Comparison of ENCODE assay signal across 23 mouse cellular contexts in genomic region chr2:50978356-50978755, GRCm38 (mm10).
DNase-seq lines count a peak whose midpoint lies in the region; ATAC-seq and TF ChIP-seq lines count a peak whose summit lies in the region.
"Had no signal": no experiment of that assay in that cellular context is flagged by ENCODE, and none has a peak within 500 bp of the region (broad histone marks: within the 10 kb centered on the region; RNA-seq: fewer than 3 reads in every experiment).

No protein-coding gene starts in this region.

- ATAC-seq in kidney, embryonic 14.5 days (ENCODE audit: low FRiP score, low TSS enrichment): no peak
- ATAC-seq: CD4-positive, CD25-positive, alpha-beta regulatory T cell, adult 4 months; forebrain, embryonic 15.5 days had no signal

- H3K9ac ChIP-seq in kidney, embryonic 14.5 days (ENCODE audit: low read depth, low read length): no peak overlapping the region
- H3K9ac ChIP-seq: embryonic facial prominence, embryonic 13.5 days; forebrain, embryonic 12.5 days; forebrain, embryonic 15.5 days; hindbrain, embryonic 12.5 days; hindbrain, embryonic 15.5 days had no signal

- H3K36me3 ChIP-seq in kidney, adult 2 months (ENCODE audit: control insufficient read depth, insufficient read depth, low read length): no peaks in the 10 kb centered on the region
- no peaks in the 10 kb centered on the region for H3K36me3 ChIP-seq in kidney, embryonic 14.5 days (ENCODE audit: control insufficient read depth, insufficient read depth, low read length)
- H3K36me3 ChIP-seq in small intestine, adult 2 months (ENCODE audit: control insufficient read depth, insufficient read depth, low read length): no peaks in the 10 kb centered on the region
- H3K36me3 ChIP-seq: embryonic facial prominence, embryonic 10.5 days; embryonic facial prominence, embryonic 13.5 days; forebrain, embryonic 12.5 days; forebrain, embryonic 15.5 days; hindbrain, embryonic 12.5 days; hindbrain, embryonic 15.5 days had no signal

- TF ChIP-seq CTCF in kidney, adult 2 months (conservative IDR thresholded peaks at IDR 0.05; ENCODE audit: insufficient read depth, insufficient read length, low read depth, low read length): no peak
- TF ChIP-seq CTCF in small intestine, adult 2 months (IDR thresholded peaks at IDR 0.05; ENCODE audit: extremely low read depth, insufficient read length, insufficient replicate concordance, low read depth, low read length): no peak

- no peaks in the 10 kb centered on the region for H3K9me3 ChIP-seq in kidney, embryonic 14.5 days (ENCODE audit: control insufficient read depth, low read length)
- H3K9me3 ChIP-seq: embryonic facial prominence, embryonic 10.5 days; embryonic facial prominence, embryonic 13.5 days; forebrain, embryonic 12.5 days; forebrain, embryonic 15.5 days; hindbrain, embryonic 12.5 days; hindbrain, embryonic 15.5 days had no signal

- H3K27me3 ChIP-seq in kidney, adult 2 months (replicated peaks; ENCODE audit: control insufficient read depth, insufficient read depth, low read length): no peaks in the 10 kb centered on the region
- no peaks in the 10 kb centered on the region for H3K27me3 ChIP-seq in kidney, embryonic 14.5 days (ENCODE audit: control insufficient read depth, insufficient read depth, low read length)
- H3K27me3 ChIP-seq in small intestine, adult 2 months (ENCODE audit: control insufficient read depth, insufficient read depth, low read length): no peaks in the 10 kb centered on the region
- H3K27me3 ChIP-seq: embryonic facial prominence, embryonic 13.5 days; forebrain, embryonic 12.5 days; forebrain, embryonic 15.5 days; hindbrain, embryonic 12.5 days; hindbrain, embryonic 15.5 days had no signal

- peaks cover 3% of the 10 kb centered on the region; the same call in 1 of the 2 replicates for H3K4me1 ChIP-seq in kidney, adult 2 months (ENCODE audit: control insufficient read depth, insufficient read depth, low read length)
- no peaks in the 10 kb centered on the region for H3K4me1 ChIP-seq in kidney, embryonic 14.5 days (ENCODE audit: control insufficient read depth, insufficient read depth, low read length)
- peaks cover 2% of the 10 kb centered on the region; the same call in 1 of the 2 replicates for H3K4me1 ChIP-seq in small intestine, adult 2 months (ENCODE audit: control insufficient read depth, insufficient read depth, insufficient read length, low read length)
- H3K4me1 ChIP-seq: embryonic facial prominence, embryonic 10.5 days; embryonic facial prominence, embryonic 13.5 days; forebrain, embryonic 15.5 days; hindbrain, embryonic 12.5 days; hindbrain, embryonic 15.5 days had no signal

- no peak overlapping the region for H3K4me2 ChIP-seq in kidney, embryonic 14.5 days (replicated peaks; ENCODE audit: low read depth, low read length)
- H3K4me2 ChIP-seq: embryonic facial prominence, embryonic 13.5 days; forebrain, embryonic 12.5 days; forebrain, embryonic 15.5 days; heart, embryonic 11.5 days; hindbrain, embryonic 12.5 days; hindbrain, embryonic 15.5 days had no signal

- peak overlapping the region; percentile 63; the same call in 1 of the 2 replicates for H3K27ac ChIP-seq in kidney, adult 2 months (ENCODE audit: insufficient read depth, low read depth, low read length)
- no peak overlapping the region for H3K27ac ChIP-seq in kidney, embryonic 14.5 days (ENCODE audit: low read depth, low read length)
- H3K27ac ChIP-seq in small intestine, adult 2 months (ENCODE audit: insufficient read depth, low read depth, low read length): peak overlapping the region; percentile 79
- H3K27ac ChIP-seq: embryonic facial prominence, embryonic 10.5 days; embryonic facial prominence, embryonic 13.5 days; forebrain, embryonic 12.5 days; forebrain, embryonic 15.5 days; heart, adult 2 months; hindbrain, embryonic 12.5 days; hindbrain, embryonic 15.5 days had no signal

- 34% methylated on average over 1 of the region's 1 CpGs for WGBS in kidney, adult 2 months
- 60% methylated on average over 1 of the region's 1 CpGs for WGBS in kidney, embryonic 14.5 days
- WGBS in small intestine, adult 2 months: 41% methylated on average over 1 of the region's 1 CpGs

- no peak for TF ChIP-seq POLR2A in kidney, adult 2 months (IDR thresholded peaks at IDR 0.05; ENCODE audit: low read depth, low read length)
- no peak for TF ChIP-seq POLR2A in small intestine, adult 2 months (IDR thresholded peaks at IDR 0.05; ENCODE audit: low read depth, low read length)

- H3K4me3 ChIP-seq in kidney, adult 2 months (ENCODE audit: insufficient read depth, low read depth, low read length): no peak overlapping the region
- H3K4me3 ChIP-seq in kidney, embryonic 14.5 days (ENCODE audit: low read length): no peak overlapping the region
- no peak overlapping the region for H3K4me3 ChIP-seq in small intestine, adult 2 months (ENCODE audit: low read depth, low read length)
- H3K4me3 ChIP-seq: embryonic facial prominence, embryonic 10.5 days; embryonic facial prominence, embryonic 13.5 days; erythroblast, embryonic 14.5 days; forebrain, embryonic 12.5 days; forebrain, embryonic 15.5 days; heart, adult 2 months; hindbrain, embryonic 12.5 days; hindbrain, embryonic 15.5 days had no signal

- peak; percentile 72 for DNase-seq in kidney, adult 2 months
- DNase-seq in kidney, postnatal 14 days: peak; percentile 17
- no peak for DNase-seq in kidney, postnatal 4 days
- DNase-seq in kidney, postnatal 36 days: peak; percentile 19 to 37
- DNase-seq: adrenal gland, adult 2 months; adrenal gland, postnatal 14 days; cerebellum, adult 11 months; cerebellum, adult 2 months; cerebellum, adult 9-11 months; cerebellum, postnatal 25 days; gastrocnemius, postnatal 25 days; heart, adult 2 months had no signal

Comparison
In these comparisons a context has a peak if more than half of its experiments do, and no peak if none do; other contexts are left out.
1. DNase-seq: peak in kidney, adult 2 months (single experiment), kidney, postnatal 14 days (single experiment) and kidney, postnatal 36 days (2 of 2); none in kidney, postnatal 4 days (0 of 2).